Mouse (Mus musculus) ovary, postnatal 14 days (tissue): ENCODE measurements around the gene Tas1r1.

Experiments
- DNase-seq: peaks from one replicate; pipeline ENCODE4 v3.0.0; 2022; ENCODE audit warnings: low spot score

The Tas1r1 gene

GRCm38 (mm10) chr4:151988342-151989109, 49.8 kb downstream of the Tas1r1 start, which contains the start of gene Thap3:
Gene Thap3, minus strand, starts transcription at chr4:151988997.
- DNase-seq = peak; percentile 78

- DNase-seq = no peak
These were observed 50.4 kb downstream of the Tas1r1 start for GRCm38 (mm10) chr4:151988014-151988341.

GRCm38 (mm10) chr4:151986650-151987049, 51.7 kb downstream of the Tas1r1 start:
- no peak for DNase-seq

- DNase-seq = no peak
These were observed 52.5 kb downstream of the Tas1r1 start for GRCm38 (mm10) chr4:151985886-151986285.

- DNase-seq = no peak
These were observed 54.8 kb downstream of the Tas1r1 start for GRCm38 (mm10) chr4:151983560-151983959.

GRCm38 (mm10) chr4:151983043-151983442, 55.3 kb downstream of the Tas1r1 start:
- no peak for DNase-seq

GRCm38 (mm10) chr4:151981363-151981762, 57.0 kb downstream of the Tas1r1 start:
- peak; percentile 76 for DNase-seq

GRCm38 (mm10) chr4:151980699-151981098, 57.7 kb downstream of the Tas1r1 start:
- DNase-seq = no peak
